Mouse (Mus musculus) forebrain, embryonic 16.5 days (tissue): ENCODE data around the gene Slc9a5. TPM values are rescaled to one million over a fixed set of nuclear protein-coding genes. Genes with fewer than 3 reads are reported as not detected.
A peak's percentile ranks its signal among the peaks of the same experiment; 100 is the strongest.

Experiments
- ATAC-seq: fragments of 200-750 bp; cut with Nextera tagmentation; 2 replicates; pipeline ENCODE4 v1.8.0; 2017; ENCODE audit warnings: mild to moderate bottlenecking, moderate library complexity
- H3K27ac ChIP-seq: fragments of 300-500 bp; sonication (generic); 2 replicates; pipeline ENCODE4 v1.5.1; 2014; ENCODE audit warnings: low read length, control low read depth
- H3K27me3 ChIP-seq: fragments of 300-500 bp; sonication (generic); replicated peaks from 2 replicates; pipeline ENCODE4 v1.6.1; 2014; ENCODE audit warnings: low read length; ENCODE audit not compliant: control insufficient read depth, insufficient read depth
- H3K36me3 ChIP-seq: fragments of 300-500 bp; sonication (generic); 2 replicates; pipeline ENCODE4 v1.6.1; 2014; ENCODE audit not compliant: control insufficient read depth, insufficient read depth
- H3K4me1 ChIP-seq: fragments of 300-500 bp; sonication (generic); replicated peaks from 2 replicates; pipeline ENCODE4 v1.6.1; 2014; ENCODE audit warnings: low read length; ENCODE audit not compliant: control insufficient read depth, insufficient read depth
- H3K4me2 ChIP-seq: fragments of 300-500 bp; sonication (generic); 2 replicates; pipeline ENCODE4 v1.6.1; 2014; ENCODE audit warnings: mild to moderate bottlenecking, low read length, control low read depth
- H3K4me3 ChIP-seq: fragments of 300-500 bp; sonication (generic); replicated peaks from 2 replicates; pipeline ENCODE4 v1.5.1; 2014; ENCODE audit warnings: mild to moderate bottlenecking, low read length, control low read depth
- H3K9ac ChIP-seq: fragments of 300-500 bp; sonication (generic); replicated peaks from 2 replicates; pipeline ENCODE4 v1.6.1; 2014; ENCODE audit warnings: low read depth, low read length, control low read depth
- H3K9me3 ChIP-seq: fragments of 300-500 bp; sonication (generic); 2 replicates; pipeline ENCODE4 v1.6.1; 2016; ENCODE audit warnings: low read length; ENCODE audit not compliant: control insufficient read depth
- WGBS: fragments of 180-500 bp; shearing (Covaris S2); extraction: QIAGEN DNeasy Blood & Tissue Kit; methylation state at CpG from one replicate; pipeline ENCODE4 v1.1.7; 2014; 5-methylcytosine and 5-hydroxymethylcytosine counted together
- polyA plus RNA-seq: library from polyadenylated mRNA; unstranded; fragments of >200 nt; fragmentation: Nextera tagmentation; extraction: Ambion mirVana; gene quantifications from 2 replicates; pipeline ENCODE4 v1.2.1, GENCODE M21; 2015

Gene Slc9a5
- polyA plus RNA-seq, 1 experiment from 2014 or later: 10.3 TPM

DNA sequence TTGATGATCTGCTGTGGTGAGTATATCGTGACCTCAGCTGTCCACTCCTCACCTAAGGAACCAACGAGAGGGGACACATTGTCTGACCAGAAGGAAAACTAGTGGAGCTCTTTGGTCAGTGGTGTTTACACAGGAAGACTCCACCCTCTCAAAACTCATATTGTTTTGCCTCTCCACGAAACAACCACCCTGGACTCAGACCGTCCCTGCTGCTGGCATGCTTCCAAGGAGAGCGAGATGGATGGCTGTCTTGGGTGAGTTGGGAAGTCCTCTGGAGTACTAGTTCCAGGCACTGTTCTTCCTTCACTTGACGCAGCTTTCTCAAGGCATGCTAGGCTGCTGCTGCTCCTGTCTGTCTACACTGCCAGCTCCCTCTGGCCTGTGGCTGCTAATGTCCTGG lies 40.5 kb downstream of the Slc9a5 start:
- Histone ChIP-seq H3K4me3 (no peak overlapping the region), H3K9ac (no peak overlapping the region), H3K4me1 (no peaks in the 10 kb centered on the region), H3K27ac (no peak overlapping the region), H3K4me2 (no peak overlapping the region), H3K36me3 (no peaks in the 10 kb centered on the region), H3K27me3 (no peaks in the 10 kb centered on the region), H3K9me3 (no peaks in the 10 kb centered on the region)
- 80% methylated on average over 6 of the region's 6 CpGs for WGBS
- no peak for ATAC-seq

DNA sequence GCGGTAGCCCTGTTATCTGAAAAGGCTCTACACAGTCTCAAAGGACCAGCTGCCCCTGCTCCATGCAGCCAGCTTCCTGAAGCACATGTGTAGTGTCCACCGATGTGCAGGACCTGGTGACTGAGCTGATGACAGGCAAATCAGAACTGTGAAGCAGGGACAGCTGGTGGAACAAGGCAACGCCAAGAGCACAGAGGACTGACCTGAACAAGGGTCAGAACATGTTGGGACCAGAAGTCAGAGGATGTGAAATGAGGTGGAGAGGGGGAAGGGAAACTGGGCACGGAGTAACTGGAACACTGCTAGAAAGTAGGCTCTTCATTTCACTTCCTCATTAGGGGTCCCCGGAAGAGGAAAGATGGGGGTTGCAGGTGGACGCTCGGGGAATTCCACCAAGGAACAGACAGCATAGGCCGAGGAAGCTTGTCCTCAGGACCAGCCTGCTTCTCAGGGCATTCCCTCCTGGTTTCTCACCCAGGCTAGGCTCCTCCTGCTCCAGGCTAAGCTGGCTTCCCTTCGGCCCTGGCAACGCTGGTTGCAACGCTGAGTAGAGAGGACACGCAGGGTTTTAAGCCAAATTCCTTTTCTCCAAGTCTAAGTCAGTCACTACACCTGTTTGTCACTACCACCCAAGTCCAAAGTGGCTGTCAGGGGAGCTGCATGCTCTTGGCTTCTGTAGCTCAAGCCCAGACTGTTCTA lies 44.6 kb downstream of the Slc9a5 start:
- H3K9me3 ChIP-seq: no peaks in the 10 kb centered on the region
- WGBS: 89% methylated on average over 12 of the region's 12 CpGs
- H3K27me3 ChIP-seq: no peaks in the 10 kb centered on the region

GRCm38 (mm10) chr8:105393915-105394314 lies 45.3 kb downstream of the Slc9a5 start:
- no peak overlapping the region for H3K4me2 ChIP-seq
- no peaks in the 10 kb centered on the region for H3K9me3 ChIP-seq
- H3K27ac ChIP-seq: no peak overlapping the region
- no peaks in the 10 kb centered on the region for H3K27me3 ChIP-seq
- no peaks in the 10 kb centered on the region for H3K4me1 ChIP-seq
- H3K4me3 ChIP-seq: no peak overlapping the region
- no peak for ATAC-seq
- WGBS: 38% methylated on average over 7 of the region's 7 CpGs
- no peak overlapping the region for H3K9ac ChIP-seq
- no peaks in the 10 kb centered on the region for H3K36me3 ChIP-seq

More for the DNA sequence above, 44.6 kb downstream of the Slc9a5 start:
- Histone ChIP-seq H3K4me3 (no peak overlapping the region), H3K36me3 (no peaks in the 10 kb centered on the region), H3K9ac (no peak overlapping the region), H3K4me1 (no peaks in the 10 kb centered on the region), H3K4me2 (no peak overlapping the region), H3K27ac (no peak overlapping the region)
- ATAC-seq: no peak

DNA sequence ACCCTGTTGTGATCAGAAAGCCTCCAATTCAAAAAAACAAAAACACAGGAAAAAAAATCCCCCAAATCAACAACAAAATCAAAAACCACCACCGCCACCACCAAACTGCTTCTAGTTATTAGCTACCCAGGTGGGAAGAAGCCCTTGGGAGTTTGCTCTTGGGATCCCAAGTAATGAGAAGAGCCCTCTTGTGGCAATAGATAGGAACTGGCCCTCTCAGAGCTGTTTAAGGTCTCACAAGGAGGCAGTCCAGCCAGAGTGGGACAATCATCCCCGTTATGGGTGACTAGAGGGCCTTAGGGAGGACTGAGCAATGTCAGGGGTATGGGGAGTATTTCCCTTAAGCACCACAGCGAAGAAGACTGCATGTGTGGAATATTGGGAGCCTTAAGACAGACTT lies 49.1 kb downstream of the Slc9a5 start:
- Histone ChIP-seq H3K36me3 (no peaks in the 10 kb centered on the region), H3K27ac (no peak overlapping the region), H3K27me3 (no peaks in the 10 kb centered on the region), H3K4me3 (no peak overlapping the region), H3K4me2 (no peak overlapping the region), H3K4me1 (no peaks in the 10 kb centered on the region), H3K9me3 (no peaks in the 10 kb centered on the region), H3K9ac (no peak overlapping the region)
- WGBS: 37% methylated on average over 3 of the region's 3 CpGs
- no peak for ATAC-seq

GRCm38 (mm10) chr8:105400016-105400415 lies 51.4 kb downstream of the Slc9a5 start:
- Histone ChIP-seq H3K9me3 (no peaks in the 10 kb centered on the region), H3K4me1 (no peaks in the 10 kb centered on the region), H3K27ac (no peak overlapping the region), H3K4me3 (no peak overlapping the region), H3K27me3 (no peaks in the 10 kb centered on the region), H3K36me3 (no peaks in the 10 kb centered on the region), H3K4me2 (no peak overlapping the region), H3K9ac (no peak overlapping the region)
- WGBS: 91% methylated on average over 5 of the region's 5 CpGs
- ATAC-seq: no peak

- Histone ChIP-seq H3K4me2 (no peak overlapping the region), H3K9me3 (no peaks in the 10 kb centered on the region), H3K36me3 (no peaks in the 10 kb centered on the region), H3K4me1 (peaks cover 6% of the 10 kb centered on the region), H3K27ac (no peak overlapping the region), H3K27me3 (no peaks in the 10 kb centered on the region), H3K9ac (no peak overlapping the region), H3K4me3 (no peak overlapping the region)
- WGBS: 90% methylated on average over 8 of the region's 8 CpGs
- ATAC-seq: no peak
These were observed 54.8 kb downstream of the Slc9a5 start for GRCm38 (mm10) chr8:105403467-105403866.

DNA sequence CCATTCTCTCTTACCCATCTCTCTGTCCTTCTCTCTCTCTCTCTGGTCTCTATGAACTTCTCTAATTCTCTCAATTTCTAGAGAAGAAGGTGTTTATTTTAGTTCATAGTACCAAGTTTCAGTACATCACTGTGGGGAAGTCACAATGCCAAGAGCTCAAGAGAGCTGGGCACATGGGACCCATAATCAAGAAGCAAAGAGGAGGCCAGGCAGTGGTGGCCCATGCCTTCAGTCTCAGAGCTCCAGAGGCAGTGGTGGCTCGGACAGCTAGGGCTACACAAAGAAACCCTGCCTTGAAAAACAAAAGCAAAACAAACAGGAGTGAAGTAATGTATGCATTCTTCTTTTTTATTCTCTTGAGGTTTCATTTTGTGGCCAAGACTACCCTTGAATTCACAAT lies 55.9 kb downstream of the Slc9a5 start:
- Histone ChIP-seq H3K4me3 (no peak overlapping the region), H3K9ac (no peak overlapping the region), H3K36me3 (no peaks in the 10 kb centered on the region), H3K4me1 (peaks cover 6% of the 10 kb centered on the region), H3K27ac (no peak overlapping the region), H3K4me2 (no peak overlapping the region), H3K9me3 (no peaks in the 10 kb centered on the region), H3K27me3 (no peaks in the 10 kb centered on the region)
- 38% methylated on average over 1 of the region's 1 CpGs for WGBS
- ATAC-seq: no peak

- Histone ChIP-seq H3K4me2 (no peak overlapping the region), H3K36me3 (no peaks in the 10 kb centered on the region), H3K9ac (no peak overlapping the region), H3K9me3 (no peaks in the 10 kb centered on the region), H3K27ac (no peak overlapping the region), H3K27me3 (no peaks in the 10 kb centered on the region), H3K4me3 (no peak overlapping the region), H3K4me1 (peaks cover 6% of the 10 kb centered on the region)
- 40% methylated on average over 10 of the region's 10 CpGs for WGBS
- peak; percentile 81 for ATAC-seq
These were observed 57.8 kb downstream of the Slc9a5 start for GRCm38 (mm10) chr8:105406416-105406815.

DNA sequence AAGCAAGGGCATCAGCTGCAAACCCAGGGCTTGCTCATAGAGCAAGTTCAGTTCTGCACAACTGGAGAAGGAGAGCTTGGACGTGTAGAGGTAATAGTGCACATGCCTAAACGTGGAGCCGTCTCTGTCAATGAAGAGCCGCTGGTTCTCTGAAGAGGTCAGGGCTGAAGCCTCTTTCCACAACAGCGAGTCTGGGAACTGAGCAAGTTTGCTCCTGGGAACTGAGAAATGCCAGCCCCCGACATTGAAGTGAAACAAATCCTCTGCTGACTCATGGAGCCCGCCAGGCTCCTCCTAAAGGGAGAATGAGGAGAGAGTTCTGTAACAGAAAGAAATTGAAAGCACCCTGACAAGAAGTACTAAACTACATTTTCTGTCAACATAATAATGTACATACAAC lies 59.7 kb downstream of the Slc9a5 start:
- no peak overlapping the region for H3K4me2 ChIP-seq
- H3K9me3 ChIP-seq: no peaks in the 10 kb centered on the region
- no peak for ATAC-seq
- no peaks in the 10 kb centered on the region for H3K36me3 ChIP-seq
- peaks cover 7% of the 10 kb centered on the region for H3K27me3 ChIP-seq
- 65% methylated on average over 7 of the region's 7 CpGs for WGBS
- H3K4me1 ChIP-seq: peaks cover 8% of the 10 kb centered on the region
- H3K27ac ChIP-seq: no peak overlapping the region
- H3K9ac ChIP-seq: no peak overlapping the region
- no peak overlapping the region for H3K4me3 ChIP-seq

- ATAC-seq: no peak
- 96% methylated on average over 6 of the region's 6 CpGs for WGBS
- peaks cover 12% of the 10 kb centered on the region for H3K4me1 ChIP-seq
These were observed 61.3 kb downstream of the Slc9a5 start for GRCm38 (mm10) chr8:105409947-105410346.

More at GRCm38 (mm10) chr8:105409947-105410346, 61.3 kb downstream of the Slc9a5 start:
- Histone ChIP-seq H3K4me3 (no peak overlapping the region), H3K36me3 (no peaks in the 10 kb centered on the region), H3K27ac (no peak overlapping the region), H3K4me2 (no peak overlapping the region), H3K27me3 (peaks cover 15% of the 10 kb centered on the region), H3K9ac (no peak overlapping the region), H3K9me3 (no peaks in the 10 kb centered on the region)
